Mouse (Mus musculus): ENCODE results near the gene Mthfd1. TPM values are rescaled to one million over a fixed set of nuclear protein-coding genes. Genes with fewer than 3 reads are reported as not detected.
"Not testable (repeated sequence)": the region's sequence is repeated elsewhere in the genome, so short reads cannot be mapped to it uniquely, and the experiment has no call there.

Gene Mthfd1
- 80.2 and 80.8 TPM in 2 replicates for polyA plus RNA-seq (2014; fragmentation: Nextera tagmentation; extraction: Ambion mirVana)

- DNase-seq (ENCODE audit: low spot score): peak; percentile 95
- H3K4me3 ChIP-seq (ENCODE audit: low read depth, low read length): peak within 1 kb of the TSS; percentile 50
- peak; percentile 99 for ATAC-seq (replicated peaks; ENCODE audit: low FRiP score)
- H3K27ac ChIP-seq (ENCODE audit: low read depth, low read length): 0 out of 2 replicates have a peak within 1 kb of the TSS, but pooled peaks have one; percentile 20
- no peaks in the 10 kb centered on the region for H3K36me3 ChIP-seq (ENCODE audit: control insufficient read depth, insufficient read depth, low read length)
- no peaks in the 10 kb centered on the region for H3K9me3 ChIP-seq (ENCODE audit: control insufficient read depth, low read length)
- H3K4me2 ChIP-seq (ENCODE audit: low read depth, low read length, severe bottlenecking): peak within 1 kb of the TSS; percentile 92
- WGBS: 2% methylated on average over 43 of the region's 43 CpGs
- peak within 1 kb of the TSS; percentile 64 for H3K9ac ChIP-seq (ENCODE audit: low read length)
- no peaks in the 10 kb centered on the region for H3K27me3 ChIP-seq (ENCODE audit: control insufficient read depth, insufficient read depth, low read length)
- no peaks in the 10 kb centered on the region for H3K4me1 ChIP-seq (replicated peaks; ENCODE audit: control insufficient read depth, insufficient read depth, low read length)
These were observed at the start of gene Mthfd1 for GRCm38 (mm10) chr12:76254725-76255498. Gene Mthfd1, plus strand, starts transcription at chr12:76255298.

DNA sequence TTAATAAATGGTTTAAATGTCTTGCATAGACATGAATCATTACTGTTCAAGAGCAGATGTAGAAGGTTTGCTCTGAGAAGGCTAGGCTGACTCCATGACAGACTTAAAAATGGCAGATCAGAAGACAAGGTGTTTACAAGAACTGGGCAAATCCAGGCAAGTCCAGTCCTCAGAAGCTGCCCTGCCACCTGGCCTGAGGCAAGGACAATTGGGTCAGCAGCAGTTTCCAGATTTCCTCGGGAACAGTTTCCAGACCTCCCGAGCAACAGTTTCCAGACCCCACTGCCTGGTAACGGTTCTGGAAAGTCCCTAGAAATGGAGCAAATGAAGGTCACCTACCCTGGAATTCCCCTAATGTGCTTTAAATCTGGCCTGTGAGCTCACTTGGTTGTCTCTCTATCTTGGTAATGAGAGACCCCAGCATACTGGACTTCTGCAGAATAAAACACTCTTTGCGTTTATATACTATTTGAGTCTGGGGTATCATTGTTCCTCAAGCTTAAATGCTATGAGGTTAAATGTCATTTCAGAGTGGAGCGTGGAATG is 45.6 kb upstream of the Mthfd1 start:
- Histone ChIP-seq H3K27ac (ENCODE audit: low read depth, low read length) (no peak overlapping the region), H3K9me3 (ENCODE audit: control insufficient read depth, low read length) (no peaks in the 10 kb centered on the region), H3K4me2 (ENCODE audit: low read depth, low read length, severe bottlenecking) (no peak overlapping the region), H3K9ac (ENCODE audit: low read length) (no peak overlapping the region), H3K36me3 (ENCODE audit: control insufficient read depth, insufficient read depth, low read length) (no peaks in the 10 kb centered on the region), H3K4me3 (ENCODE audit: low read depth, low read length) (no peak overlapping the region), H3K27me3 (ENCODE audit: control insufficient read depth, insufficient read depth, low read length) (no peaks in the 10 kb centered on the region), H3K4me1 (replicated peaks; ENCODE audit: control insufficient read depth, insufficient read depth, low read length) (no peaks in the 10 kb centered on the region)
- 90% methylated on average over 5 of the region's 5 CpGs for WGBS
- no peak for ATAC-seq (replicated peaks; ENCODE audit: low FRiP score)
- no peak for DNase-seq (ENCODE audit: low spot score)

GRCm38 (mm10) chr12:76215121-76215520 is 40.0 kb upstream of the Mthfd1 start:
- H3K27ac ChIP-seq (ENCODE audit: low read depth, low read length): no peak overlapping the region
- H3K9me3 ChIP-seq (ENCODE audit: control insufficient read depth, low read length): no peaks in the 10 kb centered on the region
- 32% methylated on average over 5 of the region's 5 CpGs for WGBS
- DNase-seq (ENCODE audit: low spot score): no peak
- ATAC-seq (replicated peaks; ENCODE audit: low FRiP score): no peak
- no peak overlapping the region for H3K9ac ChIP-seq (ENCODE audit: low read length)
- no peaks in the 10 kb centered on the region for H3K4me1 ChIP-seq (replicated peaks; ENCODE audit: control insufficient read depth, insufficient read depth, low read length)
- no peaks in the 10 kb centered on the region for H3K36me3 ChIP-seq (ENCODE audit: control insufficient read depth, insufficient read depth, low read length)
- H3K4me2 ChIP-seq (ENCODE audit: low read depth, low read length, severe bottlenecking): no peak overlapping the region
- no peaks in the 10 kb centered on the region for H3K27me3 ChIP-seq (ENCODE audit: control insufficient read depth, insufficient read depth, low read length)
- H3K4me3 ChIP-seq (ENCODE audit: low read depth, low read length): no peak overlapping the region

GRCm38 (mm10) chr12:76216716-76217115 is 38.4 kb upstream of the Mthfd1 start:
- Histone ChIP-seq H3K9ac (ENCODE audit: low read length) (no peak overlapping the region), H3K27me3 (ENCODE audit: control insufficient read depth, insufficient read depth, low read length) (no peaks in the 10 kb centered on the region), H3K4me1 (replicated peaks; ENCODE audit: control insufficient read depth, insufficient read depth, low read length) (no peaks in the 10 kb centered on the region), H3K27ac (ENCODE audit: low read depth, low read length) (no peak overlapping the region), H3K4me2 (ENCODE audit: low read depth, low read length, severe bottlenecking) (no peak overlapping the region), H3K4me3 (ENCODE audit: low read depth, low read length) (no peak overlapping the region), H3K9me3 (ENCODE audit: control insufficient read depth, low read length) (no peaks in the 10 kb centered on the region), H3K36me3 (ENCODE audit: control insufficient read depth, insufficient read depth, low read length) (no peaks in the 10 kb centered on the region)
- WGBS: 74% methylated on average over 11 of the region's 11 CpGs
- no peak for DNase-seq (ENCODE audit: low spot score)
- ATAC-seq (replicated peaks; ENCODE audit: low FRiP score): no peak

DNA sequence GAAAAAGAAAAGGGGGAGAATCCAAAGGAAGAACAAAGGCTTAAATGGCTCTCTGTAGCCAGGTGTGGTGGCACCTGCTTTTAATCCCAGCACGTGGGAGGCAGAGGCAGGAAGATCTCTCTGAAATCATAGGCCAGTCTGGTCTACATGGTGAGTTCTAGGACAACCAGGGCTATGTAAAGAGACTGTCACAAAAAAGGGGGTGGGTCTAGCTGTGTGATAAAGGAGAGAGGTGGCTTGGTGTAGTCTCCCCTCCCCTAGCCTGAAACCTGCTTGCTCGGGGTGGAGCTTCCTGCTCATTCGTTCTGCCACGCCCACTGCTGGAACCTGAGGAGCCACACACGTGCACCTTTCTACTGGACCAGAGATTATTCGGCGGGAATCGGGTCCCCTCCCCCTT is 33.0 kb upstream of the Mthfd1 start:
- not testable (repeated sequence) for ATAC-seq (replicated peaks; ENCODE audit: low FRiP score); H3K4me2 ChIP-seq (ENCODE audit: low read depth, low read length, severe bottlenecking); H3K9ac ChIP-seq (ENCODE audit: low read length)

GRCm38 (mm10) chr12:76230644-76231043 is 24.5 kb upstream of the Mthfd1 start:
- Histone ChIP-seq H3K4me3 (ENCODE audit: low read depth, low read length) (no peak overlapping the region), H3K36me3 (ENCODE audit: control insufficient read depth, insufficient read depth, low read length) (no peaks in the 10 kb centered on the region), H3K9ac (ENCODE audit: low read length) (no peak overlapping the region), H3K9me3 (ENCODE audit: control insufficient read depth, low read length) (no peaks in the 10 kb centered on the region), H3K27me3 (ENCODE audit: control insufficient read depth, insufficient read depth, low read length) (no peaks in the 10 kb centered on the region), H3K4me2 (ENCODE audit: low read depth, low read length, severe bottlenecking) (no peak overlapping the region), H3K4me1 (replicated peaks; ENCODE audit: control insufficient read depth, insufficient read depth, low read length) (0 out of 2 replicates have a peak, but pooled peaks cover 1% of the 10 kb centered on the region), H3K27ac (ENCODE audit: low read depth, low read length) (no peak overlapping the region)
- WGBS: 84% methylated on average over 6 of the region's 6 CpGs
- ATAC-seq (replicated peaks; ENCODE audit: low FRiP score) (no peak), DNase-seq (ENCODE audit: low spot score) (no peak)

More for the DNA sequence above, 33.0 kb upstream of the Mthfd1 start:
- 61% methylated on average over 3 of the region's 8 CpGs for WGBS
- H3K27me3 ChIP-seq (ENCODE audit: control insufficient read depth, insufficient read depth, low read length); H3K9me3 ChIP-seq (ENCODE audit: control insufficient read depth, low read length); DNase-seq (ENCODE audit: low spot score); H3K4me3 ChIP-seq (ENCODE audit: low read depth, low read length); H3K4me1 ChIP-seq (replicated peaks; ENCODE audit: control insufficient read depth, insufficient read depth, low read length); H3K27ac ChIP-seq (ENCODE audit: low read depth, low read length); H3K36me3 ChIP-seq (ENCODE audit: control insufficient read depth, insufficient read depth, low read length): not testable (repeated sequence)

- no peak overlapping the region for H3K9ac ChIP-seq (ENCODE audit: low read length)
- WGBS: 89% methylated on average over 6 of the region's 6 CpGs
- no peak for DNase-seq (ENCODE audit: low spot score)
- H3K27ac ChIP-seq (ENCODE audit: low read depth, low read length): no peak overlapping the region
- no peak overlapping the region for H3K4me2 ChIP-seq (ENCODE audit: low read depth, low read length, severe bottlenecking)
- no peaks in the 10 kb centered on the region for H3K9me3 ChIP-seq (ENCODE audit: control insufficient read depth, low read length)
- H3K27me3 ChIP-seq (ENCODE audit: control insufficient read depth, insufficient read depth, low read length): no peaks in the 10 kb centered on the region
- H3K4me3 ChIP-seq (ENCODE audit: low read depth, low read length): no peak overlapping the region
- no peak for ATAC-seq (replicated peaks; ENCODE audit: low FRiP score)
- no peaks in the 10 kb centered on the region for H3K36me3 ChIP-seq (ENCODE audit: control insufficient read depth, insufficient read depth, low read length)
- H3K4me1 ChIP-seq (replicated peaks; ENCODE audit: control insufficient read depth, insufficient read depth, low read length): no peaks in the 10 kb centered on the region
These were observed 19.8 kb upstream of the Mthfd1 start for GRCm38 (mm10) chr12:76235253-76235652.

DNA sequence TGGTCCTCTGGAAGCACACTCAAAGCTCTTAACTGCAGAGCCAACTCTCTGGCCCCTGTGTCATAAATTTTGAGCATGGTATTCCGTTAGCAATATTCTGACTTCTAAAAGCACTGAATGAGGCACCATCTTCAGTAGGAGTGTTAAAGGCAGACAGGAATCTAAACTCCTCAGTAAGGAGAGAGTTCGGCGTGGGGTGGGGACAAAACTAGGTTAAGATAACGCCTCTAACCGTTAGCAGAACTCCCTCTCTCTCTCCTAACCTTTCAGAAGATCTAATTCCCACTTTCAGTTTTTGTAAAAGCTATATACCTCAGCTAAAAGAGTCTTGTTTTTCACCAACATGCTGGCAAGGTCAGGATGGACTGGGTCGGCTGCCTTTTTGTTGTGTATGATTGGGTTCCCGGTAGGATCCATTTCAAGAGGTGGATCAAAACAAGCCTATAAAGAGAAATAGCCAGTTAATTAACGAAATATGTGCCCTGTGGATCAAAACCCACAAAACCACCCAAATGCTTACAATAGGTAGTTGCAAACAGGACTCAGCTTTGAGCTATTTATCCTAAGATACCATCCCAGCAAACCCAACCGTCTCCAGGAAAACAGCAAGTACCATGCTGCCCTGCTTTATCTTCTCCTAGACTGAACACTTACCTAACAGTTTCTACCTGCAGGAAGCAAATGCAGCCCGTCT is 15.8 kb upstream of the Mthfd1 start:
- DNase-seq (ENCODE audit: low spot score) (no peak), ATAC-seq (replicated peaks; ENCODE audit: low FRiP score) (no peak)
- Histone ChIP-seq H3K27ac (ENCODE audit: low read depth, low read length) (no peak overlapping the region), H3K4me3 (ENCODE audit: low read depth, low read length) (no peak overlapping the region), H3K9me3 (ENCODE audit: control insufficient read depth, low read length) (no peaks in the 10 kb centered on the region), H3K9ac (ENCODE audit: low read length) (no peak overlapping the region), H3K4me1 (replicated peaks; ENCODE audit: control insufficient read depth, insufficient read depth, low read length) (no peaks in the 10 kb centered on the region), H3K36me3 (ENCODE audit: control insufficient read depth, insufficient read depth, low read length) (no peaks in the 10 kb centered on the region), H3K4me2 (ENCODE audit: low read depth, low read length, severe bottlenecking) (no peak overlapping the region), H3K27me3 (ENCODE audit: control insufficient read depth, insufficient read depth, low read length) (no peaks in the 10 kb centered on the region)
- 74% methylated on average over 10 of the region's 10 CpGs for WGBS
